Mouse (Mus musculus): ENCODE measurements around the gene Catsperz.
"Not testable (repeated sequence)": the region's sequence is repeated elsewhere in the genome, so short reads cannot be mapped to it uniquely, and the experiment has no call there.

Catsperz gene

DNA sequence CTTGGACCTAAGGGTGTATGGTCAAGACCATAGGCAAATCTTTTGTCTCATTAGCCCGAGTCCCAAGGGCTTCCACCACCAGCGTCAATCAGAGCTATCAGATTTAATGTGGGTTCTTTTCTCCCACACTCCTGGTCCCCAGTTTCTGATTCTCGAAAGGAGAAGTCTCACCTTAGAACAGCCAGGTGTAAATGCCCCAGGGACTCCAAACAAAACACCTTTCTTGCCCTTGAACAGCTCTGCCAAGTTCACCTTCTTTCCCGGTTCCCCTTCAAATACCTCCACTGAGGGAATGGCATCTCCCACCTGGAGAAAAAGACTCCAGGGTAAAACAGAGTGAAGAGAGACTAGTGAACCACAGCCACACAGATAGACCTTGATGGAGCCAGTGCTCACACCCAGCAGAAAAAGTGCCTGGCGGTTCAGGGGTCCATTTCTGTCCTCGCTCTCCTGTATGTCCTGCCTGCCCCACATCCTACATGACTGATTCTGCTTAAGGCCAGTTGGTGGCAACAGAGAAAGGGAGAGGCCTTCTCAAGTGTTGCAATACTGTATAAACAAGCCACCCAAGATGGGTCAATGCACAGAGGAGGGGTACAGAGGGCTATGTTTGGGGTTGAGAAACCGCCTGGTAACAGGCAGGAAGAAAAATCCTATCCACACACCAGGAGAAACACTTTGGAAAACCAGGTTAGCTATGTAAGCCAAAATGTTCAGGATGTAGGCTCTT, 17.2 kb downstream of the Catsperz start:
- no peak for DNase-seq (ENCODE audit: low spot score)

GRCm38 (mm10) chr19:6907094-6907493, 18.1 kb downstream of the Catsperz start:
- DNase-seq (ENCODE audit: low spot score): no peak

- DNase-seq (ENCODE audit: low spot score): no peak
Measured at GRCm38 (mm10) chr19:6906199-6906598, 19.0 kb downstream of the Catsperz start.

DNA sequence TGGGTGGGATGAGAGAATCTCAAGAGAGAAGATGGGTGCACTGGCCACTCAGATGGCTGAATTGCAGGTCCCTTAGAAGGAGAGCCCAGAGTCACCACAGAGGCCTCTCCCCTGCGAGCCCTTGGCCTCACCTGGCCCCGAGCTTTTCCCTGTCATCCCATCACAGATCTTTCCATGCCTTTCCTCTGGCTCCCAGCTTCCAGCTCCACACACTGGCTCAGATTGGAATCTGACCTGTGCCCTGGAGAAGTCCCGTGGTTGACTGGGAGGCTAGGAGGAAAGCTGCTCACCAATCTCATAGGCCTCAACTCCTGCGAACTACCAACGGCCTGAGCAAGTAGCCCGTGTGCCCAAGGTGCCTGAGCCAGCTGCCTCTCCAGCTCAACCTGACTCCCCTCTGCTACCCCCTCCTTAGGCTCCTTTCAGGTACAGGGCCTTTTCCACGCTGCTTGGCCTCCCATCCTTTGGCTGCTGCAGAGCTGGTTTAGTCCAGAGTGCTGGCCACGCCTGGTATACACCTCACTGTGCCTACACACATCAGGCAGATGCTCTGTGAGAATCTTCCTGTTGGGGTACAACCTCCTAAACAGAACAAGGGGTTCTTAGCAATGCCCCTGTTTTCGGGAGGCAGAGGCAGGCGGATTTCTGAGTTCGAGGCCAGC, 19.6 kb downstream of the Catsperz start:
- DNase-seq (ENCODE audit: low spot score): no peak

DNA sequence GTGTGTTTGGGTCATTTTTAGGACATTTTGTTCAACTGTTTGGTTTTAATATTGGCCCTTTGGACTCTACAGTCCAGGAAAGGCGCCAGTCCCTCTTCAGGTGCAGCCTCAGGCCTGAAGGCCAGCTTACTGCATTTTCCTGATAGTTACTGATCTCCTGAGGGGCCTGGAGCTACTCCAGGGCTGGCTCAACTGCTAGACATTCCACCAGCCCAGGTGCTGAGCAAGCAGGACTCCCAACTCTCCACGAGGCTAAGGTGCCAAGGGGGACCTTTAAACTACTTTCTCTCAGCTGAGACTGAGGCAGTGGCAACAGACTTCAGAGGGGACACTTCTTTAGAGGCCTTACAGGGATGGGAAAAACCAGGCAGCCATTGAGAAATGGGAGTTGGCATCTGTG, 20.3 kb downstream of the Catsperz start:
- DNase-seq (ENCODE audit: low spot score): no peak

DNA sequence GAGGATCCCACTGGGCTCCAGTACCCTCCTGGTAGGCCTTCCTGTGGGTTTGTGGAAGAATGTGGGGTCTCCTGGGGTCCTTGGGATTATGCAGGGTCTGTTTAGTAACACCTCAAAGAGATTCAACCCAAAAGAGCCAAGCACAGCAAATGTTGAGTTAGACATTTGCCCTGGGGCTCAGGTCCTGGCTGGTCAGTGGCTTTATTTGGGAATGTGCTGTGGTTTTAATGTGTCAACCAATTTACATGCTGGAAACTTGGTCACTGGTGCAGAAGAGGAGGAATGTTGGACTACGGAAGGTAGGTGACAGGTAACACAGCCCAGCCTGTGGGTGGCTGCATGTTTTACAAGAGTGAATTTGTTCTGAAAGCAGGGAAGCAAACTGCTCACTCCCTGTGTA, 22.1 kb downstream of the Catsperz start:
- DNase-seq (ENCODE audit: low spot score): no peak

DNA sequence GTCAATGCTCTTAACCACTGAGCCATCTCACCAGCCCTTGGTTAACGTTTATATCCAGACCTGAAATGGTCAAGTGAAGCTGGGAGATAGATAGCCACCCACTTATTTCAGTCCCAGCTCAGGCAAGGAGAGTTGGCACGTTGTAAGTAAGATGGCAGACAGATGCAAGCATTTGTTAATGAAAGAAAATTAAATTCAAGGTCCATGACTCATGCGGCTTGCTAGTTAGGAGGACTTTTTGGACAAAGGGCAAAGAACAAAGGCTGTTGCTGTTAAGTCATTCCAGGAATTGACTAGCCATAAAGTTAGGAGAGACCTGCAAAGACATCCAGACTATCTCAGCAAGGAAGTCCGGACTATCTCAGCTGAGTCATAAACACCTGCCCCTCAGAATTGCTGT, 25.5 kb downstream of the Catsperz start:
- no peak for DNase-seq (ENCODE audit: low spot score)

DNA sequence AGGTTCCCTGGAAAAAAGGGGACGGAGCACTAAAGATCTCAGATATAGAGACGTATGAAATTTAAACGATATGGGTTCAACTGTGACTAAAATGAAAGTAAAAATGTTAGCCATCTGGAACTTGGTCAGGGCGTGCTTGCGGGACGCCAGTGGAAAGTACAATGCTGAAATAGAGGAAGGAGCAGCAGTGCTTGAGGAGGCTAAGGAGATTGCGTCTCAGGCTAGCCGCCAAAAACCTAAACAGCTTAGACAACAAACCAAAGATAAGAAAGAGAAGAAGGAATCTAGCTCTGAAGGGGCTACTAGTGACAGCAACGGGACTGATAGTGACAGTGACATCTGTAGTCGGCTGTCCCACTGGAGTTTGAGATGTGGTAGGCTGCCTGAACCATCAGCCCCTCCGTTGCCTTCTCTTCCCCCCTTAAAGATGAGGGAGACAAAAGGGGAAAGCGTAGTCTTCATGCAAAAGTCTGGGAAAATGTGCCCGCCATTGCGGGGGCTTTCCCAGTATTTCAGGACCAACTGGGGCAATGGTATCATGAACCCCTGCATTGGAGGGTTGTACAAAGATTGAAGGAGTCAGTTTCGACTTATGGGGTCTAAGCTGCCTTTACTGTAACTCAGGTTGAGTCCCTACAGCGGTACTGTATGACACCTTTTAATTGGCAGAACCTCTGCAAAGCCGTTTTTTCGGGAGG, 29.4 kb downstream of the Catsperz start:
- DNase-seq (ENCODE audit: low spot score): not testable (repeated sequence)

GRCm38 (mm10) chr19:6893731-6894451, 31.3 kb downstream of the Catsperz start:
- no peak for DNase-seq (ENCODE audit: low spot score)

GRCm38 (mm10) chr19:6892512-6892911, 32.7 kb downstream of the Catsperz start:
- no peak for DNase-seq (ENCODE audit: low spot score)

DNA sequence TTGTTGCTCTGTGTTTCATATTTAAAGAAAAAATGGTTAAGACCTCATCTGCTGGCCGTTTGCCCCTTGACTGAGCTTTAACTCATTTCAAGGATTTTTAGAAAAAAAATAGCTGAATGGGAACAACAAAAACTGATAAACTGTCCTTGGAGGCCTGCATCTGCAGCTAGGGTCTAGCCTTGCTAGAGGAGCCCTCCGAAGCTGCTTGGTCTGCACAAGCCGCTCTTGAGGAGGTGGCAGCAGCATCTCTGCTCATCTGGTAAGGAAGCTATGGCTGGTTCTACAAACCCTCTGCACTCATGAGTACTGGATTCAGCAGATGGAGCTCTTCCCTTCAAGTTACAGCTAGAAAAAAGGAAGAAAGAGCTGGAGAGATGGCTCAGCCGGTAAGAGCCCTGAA, 47.2 kb downstream of the Catsperz start:
- no peak for DNase-seq (ENCODE audit: low spot score)

DNA sequence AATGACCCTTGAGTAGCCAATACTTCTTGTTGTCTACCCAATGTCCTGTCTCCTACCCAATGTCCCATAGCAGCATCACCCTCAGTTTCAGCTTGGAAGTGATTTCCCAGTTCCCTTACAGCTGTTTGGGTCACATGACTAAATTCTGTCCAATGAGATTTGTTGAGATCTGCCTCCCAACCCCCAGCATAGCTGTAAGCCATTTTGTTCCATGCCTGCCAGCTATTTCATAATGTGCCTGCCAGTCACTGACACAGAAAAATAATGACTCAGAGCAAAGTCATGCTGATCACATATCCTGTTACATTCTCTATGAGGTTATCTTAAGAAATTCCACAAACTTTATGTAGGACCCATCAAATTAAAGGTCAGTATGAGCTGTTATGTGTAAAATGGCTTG, 48.4 kb downstream of the Catsperz start:
- DNase-seq (ENCODE audit: low spot score): no peak

- no peak for DNase-seq (ENCODE audit: low spot score)
Measured at GRCm38 (mm10) chr19:6875834-6876233, 49.3 kb downstream of the Catsperz start.

DNA sequence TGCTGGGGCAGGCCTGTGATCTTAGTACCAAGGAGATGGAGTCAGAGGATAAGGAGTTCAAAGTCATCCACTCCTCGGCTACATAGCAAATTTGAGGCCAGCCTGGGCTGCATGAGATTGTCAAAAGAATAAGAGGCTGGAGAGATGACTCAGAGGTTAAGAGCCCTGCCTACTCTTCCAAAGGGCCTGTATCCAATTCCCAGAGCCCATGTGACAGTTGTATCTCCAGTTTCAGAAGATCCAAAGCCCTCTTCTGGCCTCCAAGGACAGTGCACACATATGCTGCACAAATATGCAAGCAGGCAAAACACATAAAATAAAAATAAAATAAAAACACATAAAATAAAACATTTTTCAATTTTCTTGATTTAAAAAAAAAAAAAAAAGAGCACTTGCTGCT, 50.9 kb downstream of the Catsperz start:
- no peak for DNase-seq (ENCODE audit: low spot score)

GRCm38 (mm10) chr19:6872701-6873100, 52.5 kb downstream of the Catsperz start:
- DNase-seq (ENCODE audit: low spot score): no peak

Measured in urinary bladder, postnatal 10 days (tissue).